Mouse (Mus musculus) retina, postnatal 7 days (tissue): ENCODE measurements around the gene Pde4a.
"Not testable (repeated sequence)": the region's sequence is repeated elsewhere in the genome, so short reads cannot be mapped to it uniquely, and the experiment has no call there.

ENCODE experiments used
- DNase-seq: peaks from one replicate; pipeline ENCODE4 v3.0.0-alpha.2; 2012; ENCODE audit warnings: low read depth, low spot score

The Pde4a gene

GRCm38 (mm10) chr9:21181421-21182220, 16.1 kb downstream of the Pde4a start:
- DNase-seq = no peak

- no peak for DNase-seq
These were observed 17.9 kb downstream of the Pde4a start for GRCm38 (mm10) chr9:21183421-21183820.

- DNase-seq = no peak
These were observed 18.4 kb downstream of the Pde4a start for GRCm38 (mm10) chr9:21183905-21184413.

- no peak for DNase-seq
These were observed 19.2 kb downstream of the Pde4a start for GRCm38 (mm10) chr9:21184733-21185132.

- DNase-seq = no peak
These were observed 19.9 kb downstream of the Pde4a start for GRCm38 (mm10) chr9:21185436-21185835.

GRCm38 (mm10) chr9:21189905-21190304, 24.4 kb downstream of the Pde4a start:
- DNase-seq = no peak

- no peak for DNase-seq
These were observed 25.2 kb downstream of the Pde4a start for GRCm38 (mm10) chr9:21190670-21191069.

- DNase-seq = no peak
These were observed 28.3 kb downstream of the Pde4a start for GRCm38 (mm10) chr9:21193786-21194185.

GRCm38 (mm10) chr9:21194787-21195493, 29.4 kb downstream of the Pde4a start:
- DNase-seq = no peak

GRCm38 (mm10) chr9:21195736-21196505, 30.4 kb downstream of the Pde4a start:
- not testable (repeated sequence) for DNase-seq

- no peak for DNase-seq
These were observed 31.3 kb downstream of the Pde4a start for GRCm38 (mm10) chr9:21196521-21197433.

- no peak for DNase-seq
These were observed 32.5 kb downstream of the Pde4a start for GRCm38 (mm10) chr9:21197981-21198380.

GRCm38 (mm10) chr9:21198960-21199359, 33.4 kb downstream of the Pde4a start:
- no peak for DNase-seq

- DNase-seq = no peak
These were observed 38.6 kb downstream of the Pde4a start for GRCm38 (mm10) chr9:21204156-21204527.

GRCm38 (mm10) chr9:21204528-21205272, 39.2 kb downstream of the Pde4a start:
- no peak for DNase-seq

GRCm38 (mm10) chr9:21206848-21207247, 41.3 kb downstream of the Pde4a start:
- no peak for DNase-seq

- DNase-seq = no peak
These were observed 43.1 kb downstream of the Pde4a start for GRCm38 (mm10) chr9:21208626-21209025.

GRCm38 (mm10) chr9:21210821-21211220, 45.3 kb downstream of the Pde4a start:
- no peak for DNase-seq

- no peak for DNase-seq
These were observed 46.1 kb downstream of the Pde4a start for GRCm38 (mm10) chr9:21211624-21212023.

- no peak for DNase-seq
These were observed 48.2 kb downstream of the Pde4a start for GRCm38 (mm10) chr9:21213617-21214190.
